Mouse (Mus musculus): ENCODE results near the gene Selenon. TPM values are rescaled to one million over a fixed set of nuclear protein-coding genes. Genes with fewer than 3 reads are reported as not detected.

Gene Selenon
- total and polyA plus RNA-seq, 2 experiments from 2014 or later: 13.4 to 17.9 TPM

- 91% methylated on average over 1 of the region's 1 CpGs for WGBS
- Histone ChIP-seq H3K27ac (ENCODE audit: low read depth, low read length) (no peak overlapping the region), H3K9ac (no peak overlapping the region), H3K4me2 (ENCODE audit: low read depth) (no peak overlapping the region), H3K4me1 (ENCODE audit: insufficient read depth) (peaks cover 4% of the 10 kb centered on the region), H3K4me3 (ENCODE audit: low read depth, low read length) (no peak overlapping the region), H3K9me3 (ENCODE audit: low read length) (no peaks in the 10 kb centered on the region), H3K27me3 (ENCODE audit: insufficient read depth, low read length) (no peaks in the 10 kb centered on the region), H3K36me3 (ENCODE audit: insufficient read depth) (no peaks in the 10 kb centered on the region)
- DNase-seq (no peak), ATAC-seq (no peak)
- TF ChIP-seq CTCF (IDR thresholded peaks at IDR 0.05; ENCODE audit: low read depth): no peak
Observed at GRCm38 (mm10) chr4:134586631-134587030, 34.7 kb upstream of the Selenon start.

DNA sequence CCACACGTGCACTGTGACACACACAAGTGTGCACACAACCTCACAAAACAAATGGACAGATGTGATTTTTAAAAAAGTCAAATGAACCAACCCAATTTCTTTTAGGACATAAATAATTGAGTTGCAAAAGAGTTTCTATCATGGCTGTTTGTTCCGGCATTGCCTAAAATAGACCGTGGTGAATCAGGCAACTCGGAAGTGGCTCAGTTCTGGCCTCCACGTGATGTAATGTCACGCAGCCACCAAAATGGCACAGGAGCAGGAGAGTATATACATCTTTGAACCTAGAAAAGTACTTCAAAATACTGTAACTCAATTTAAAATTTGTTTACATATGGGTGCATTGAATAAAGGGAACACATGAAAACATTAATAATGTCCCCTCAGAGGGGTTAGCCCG lies 34.2 kb upstream of the Selenon start:
- DNase-seq (no peak), ATAC-seq (no peak)
- Histone ChIP-seq H3K4me2 (ENCODE audit: low read depth) (no peak overlapping the region), H3K4me1 (ENCODE audit: insufficient read depth) (peaks cover 2% of the 10 kb centered on the region; the same call in 1 of the 2 replicates), H3K4me3 (ENCODE audit: low read depth, low read length) (no peak overlapping the region), H3K9ac (no peak overlapping the region), H3K9me3 (ENCODE audit: low read length) (no peaks in the 10 kb centered on the region), H3K36me3 (ENCODE audit: insufficient read depth) (no peaks in the 10 kb centered on the region), H3K27ac (ENCODE audit: low read depth, low read length) (no peak overlapping the region), H3K27me3 (ENCODE audit: insufficient read depth, low read length) (no peaks in the 10 kb centered on the region)
- 88% methylated on average over 7 of the region's 7 CpGs for WGBS
- TF ChIP-seq CTCF (IDR thresholded peaks at IDR 0.05; ENCODE audit: low read depth): no peak

GRCm38 (mm10) chr4:134583513-134583912 lies 31.5 kb upstream of the Selenon start:
- ATAC-seq: no peak
- Histone ChIP-seq H3K4me2 (ENCODE audit: low read depth) (no peak overlapping the region), H3K9ac (no peak overlapping the region)

DNA sequence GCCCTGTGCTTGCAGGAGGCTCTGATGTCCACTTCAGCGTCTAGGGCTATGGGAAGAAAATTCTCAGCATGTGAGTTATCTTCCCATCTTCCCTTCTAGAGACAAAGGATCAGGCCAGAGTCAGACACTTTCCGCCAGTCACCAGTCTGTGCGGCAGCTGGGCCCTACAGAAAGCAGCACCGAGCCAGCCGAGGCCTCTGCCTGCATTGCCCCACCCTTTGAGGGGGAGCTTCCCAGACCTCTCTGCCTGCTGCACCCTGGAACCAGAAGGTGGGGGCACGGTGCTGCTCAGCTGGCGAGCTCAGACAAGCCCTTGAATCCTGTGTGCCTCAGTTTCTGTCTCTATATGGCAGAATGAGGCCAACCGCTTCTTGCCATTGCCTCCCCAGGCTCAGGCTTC lies 29.4 kb upstream of the Selenon start:
- no peaks in the 10 kb centered on the region for H3K9me3 ChIP-seq (ENCODE audit: low read length)
- TF ChIP-seq CTCF (IDR thresholded peaks at IDR 0.05; ENCODE audit: low read depth): no peak
- H3K4me1 ChIP-seq (ENCODE audit: insufficient read depth): peaks cover 22% of the 10 kb centered on the region
- no peak overlapping the region for H3K9ac ChIP-seq
- H3K27ac ChIP-seq (ENCODE audit: low read depth, low read length): peak overlapping the region; percentile 45; the same call in 1 of the 2 replicates
- no peaks in the 10 kb centered on the region for H3K27me3 ChIP-seq (ENCODE audit: insufficient read depth, low read length)
- no peaks in the 10 kb centered on the region for H3K36me3 ChIP-seq (ENCODE audit: insufficient read depth)
- no peak for DNase-seq
- ATAC-seq: 0 out of 2 replicates have a peak, but pooled peaks have one; percentile 18
- WGBS: 46% methylated on average over 8 of the region's 8 CpGs
- H3K4me3 ChIP-seq (ENCODE audit: low read depth, low read length): no peak overlapping the region
- H3K4me2 ChIP-seq (ENCODE audit: low read depth): no peak overlapping the region

More at GRCm38 (mm10) chr4:134583513-134583912, 31.5 kb upstream of the Selenon start:
- Histone ChIP-seq H3K4me3 (ENCODE audit: low read depth, low read length) (no peak overlapping the region), H3K27me3 (ENCODE audit: insufficient read depth, low read length) (no peaks in the 10 kb centered on the region), H3K27ac (ENCODE audit: low read depth, low read length) (no peak overlapping the region), H3K4me1 (ENCODE audit: insufficient read depth) (peaks cover 22% of the 10 kb centered on the region), H3K36me3 (ENCODE audit: insufficient read depth) (no peaks in the 10 kb centered on the region), H3K9me3 (ENCODE audit: low read length) (no peaks in the 10 kb centered on the region)
- peak; percentile 50 for TF ChIP-seq CTCF (IDR thresholded peaks at IDR 0.05; ENCODE audit: low read depth)
- WGBS: 76% methylated on average over 3 of the region's 3 CpGs
- no peak for DNase-seq

DNA sequence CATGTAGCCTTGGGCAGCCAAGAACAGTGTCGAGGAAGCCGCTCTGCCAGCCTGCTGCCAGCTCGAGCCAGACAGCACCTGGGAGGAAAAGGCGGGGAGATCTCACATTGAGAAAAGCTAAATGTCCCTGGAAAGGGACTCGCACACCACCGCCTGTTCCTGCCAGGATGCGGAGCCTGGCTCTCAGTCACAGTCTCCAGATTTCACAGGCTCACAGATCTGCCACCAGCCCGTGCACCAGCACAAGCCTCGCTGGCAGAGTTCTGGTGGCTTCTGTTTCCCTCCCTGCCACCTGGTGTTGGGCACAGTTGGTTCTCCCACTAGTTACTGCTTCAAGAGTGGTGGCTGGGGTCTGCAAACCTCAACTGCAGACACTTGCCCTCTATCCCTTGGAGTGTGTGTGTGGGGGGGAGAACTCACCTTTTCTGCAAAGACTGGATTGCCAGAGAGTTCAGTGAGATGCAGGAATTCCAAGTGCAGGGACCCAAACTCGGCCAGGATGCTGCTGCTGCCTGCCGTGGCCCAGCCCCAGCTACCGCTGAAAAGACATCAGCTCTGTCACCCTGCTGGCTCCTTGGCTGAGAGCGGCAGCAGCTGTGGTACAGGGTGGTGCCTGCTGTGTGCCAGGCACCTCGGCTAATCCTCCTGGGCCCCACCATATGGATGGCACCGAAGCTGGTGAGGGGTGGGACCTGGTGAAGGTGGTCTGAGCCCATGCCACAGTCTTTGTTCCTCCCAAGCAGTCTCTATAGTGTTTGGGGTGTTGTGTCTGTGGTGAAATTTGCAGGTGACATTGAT lies 28.6 kb upstream of the Selenon start:
- H3K27ac ChIP-seq (ENCODE audit: low read depth, low read length): peak overlapping the region; percentile 45; the same call in 1 of the 2 replicates
- WGBS: 43% methylated on average over 15 of the region's 15 CpGs
- H3K4me1 ChIP-seq (ENCODE audit: insufficient read depth): peaks cover 22% of the 10 kb centered on the region
- H3K4me2 ChIP-seq (ENCODE audit: low read depth): no peak overlapping the region
- DNase-seq (peak; percentile 90), ATAC-seq (peak; percentile 91)
- no peak overlapping the region for H3K9ac ChIP-seq
- H3K9me3 ChIP-seq (ENCODE audit: low read length): no peaks in the 10 kb centered on the region
- peak; percentile 20; the same call in 1 of the 2 replicates for TF ChIP-seq CTCF (IDR thresholded peaks at IDR 0.05; ENCODE audit: low read depth)
- H3K36me3 ChIP-seq (ENCODE audit: insufficient read depth): no peaks in the 10 kb centered on the region
- H3K4me3 ChIP-seq (ENCODE audit: low read depth, low read length): no peak overlapping the region
- no peaks in the 10 kb centered on the region for H3K27me3 ChIP-seq (ENCODE audit: insufficient read depth, low read length)

DNA sequence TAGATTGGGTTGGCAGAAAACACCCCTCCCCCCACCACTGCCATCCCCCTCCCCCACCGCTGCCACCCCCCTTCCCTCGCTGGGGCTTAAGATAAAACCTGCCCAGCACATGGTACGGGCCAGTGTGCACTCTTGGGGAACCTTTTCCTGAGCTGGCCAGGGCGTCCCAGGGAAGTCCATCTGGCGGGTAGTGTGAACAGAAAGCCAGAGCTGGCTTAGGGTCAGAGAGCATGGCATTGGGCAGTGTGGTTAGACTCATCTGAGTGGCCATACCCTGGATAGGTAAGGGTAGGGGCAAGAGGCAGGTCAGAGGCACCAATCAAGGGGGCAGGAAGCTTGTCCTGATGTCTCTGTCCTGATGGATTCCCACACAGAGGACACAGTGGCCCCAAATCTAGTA lies 27.7 kb upstream of the Selenon start:
- DNase-seq (no peak), ATAC-seq (no peak)
- no peak overlapping the region for H3K4me2 ChIP-seq (ENCODE audit: low read depth)
- H3K9ac ChIP-seq: no peak overlapping the region
- 37% methylated on average over 5 of the region's 5 CpGs for WGBS
- H3K27me3 ChIP-seq (ENCODE audit: insufficient read depth, low read length): no peaks in the 10 kb centered on the region
- H3K4me3 ChIP-seq (ENCODE audit: low read depth, low read length): no peak overlapping the region
- no peaks in the 10 kb centered on the region for H3K36me3 ChIP-seq (ENCODE audit: insufficient read depth)
- H3K9me3 ChIP-seq (ENCODE audit: low read length): no peaks in the 10 kb centered on the region
- peaks cover 22% of the 10 kb centered on the region for H3K4me1 ChIP-seq (ENCODE audit: insufficient read depth)
- H3K27ac ChIP-seq (ENCODE audit: low read depth, low read length): no peak overlapping the region
- TF ChIP-seq CTCF (IDR thresholded peaks at IDR 0.05; ENCODE audit: low read depth): no peak

- H3K9ac ChIP-seq: no peak overlapping the region
- DNase-seq (no peak), ATAC-seq (no peak)
- H3K9me3 ChIP-seq (ENCODE audit: low read length): no peaks in the 10 kb centered on the region
- H3K4me1 ChIP-seq (ENCODE audit: insufficient read depth): peaks cover 22% of the 10 kb centered on the region
- no peak overlapping the region for H3K4me2 ChIP-seq (ENCODE audit: low read depth)
- TF ChIP-seq CTCF (IDR thresholded peaks at IDR 0.05; ENCODE audit: low read depth): peak; percentile 35
- H3K4me3 ChIP-seq (ENCODE audit: low read depth, low read length): no peak overlapping the region
- no peaks in the 10 kb centered on the region for H3K36me3 ChIP-seq (ENCODE audit: insufficient read depth)
- no peak overlapping the region for H3K27ac ChIP-seq (ENCODE audit: low read depth, low read length)
- 21% methylated on average over 11 of the region's 11 CpGs for WGBS
- H3K27me3 ChIP-seq (ENCODE audit: insufficient read depth, low read length): no peaks in the 10 kb centered on the region
Observed at GRCm38 (mm10) chr4:134579212-134579611, 27.2 kb upstream of the Selenon start.

Data from forebrain, postnatal 0 days (tissue).